Mouse (Mus musculus) CH12.LX (cell line): ENCODE measurements at regions not wholly inside any gene's neighbourhood (a gene's known extent, or its start where the extent isn't known, plus 50 kb on each side); places are given as distances from the start of the nearest gene placed in this dataset.

Source experiments
- DNase-seq: peaks from one replicate; pipeline ENCODE4 v3.0.0-alpha.2; 2013; ENCODE audit errors: extremely low read depth
- H3K27ac ChIP-seq: 2 replicates; pipeline ENCODE4 v1.5.1; 2012; ENCODE audit warnings: low read depth, mild to moderate bottlenecking, control low read depth, moderate library complexity; ENCODE audit not compliant: insufficient read depth
- H3K27me3 ChIP-seq: replicated peaks from 2 replicates; pipeline ENCODE3; 2012; ENCODE audit warnings: inconsistent platforms
- H3K36me3 ChIP-seq, 2 experiments: replicated peaks in 1 of 2; 2 replicates each; pipeline versions ENCODE3 to v1.6.1; 2012; ENCODE audit warnings: inconsistent platforms in 1 of 2, low read length in 1 of 2, mild to moderate bottlenecking in 1 of 2, mixed read lengths in 1 of 2, moderate library complexity in 1 of 2; ENCODE audit not compliant: control insufficient read depth in 1 of 2, insufficient read depth in 1 of 2
- H3K4me1 ChIP-seq, 2 experiments: 2 replicates each; pipeline ENCODE4 v1.6.1; 2012; ENCODE audit warnings: inconsistent platforms in 1 of 2, moderate library complexity in 1 of 2; ENCODE audit not compliant: insufficient read depth in 2 of 2, control insufficient read depth in 1 of 2
- H3K4me2 ChIP-seq: 2 replicates; pipeline ENCODE4 v1.6.1; 2012; ENCODE audit warnings: low read depth, mild to moderate bottlenecking, control low read depth; ENCODE audit not compliant: poor library complexity, insufficient read depth, severe bottlenecking
- H3K4me3 ChIP-seq, 3 experiments: fragments of 150-350 bp in 1 of 3; sonication (generic) in 1 of 3; replicated peaks in 1 of 3; 2 replicates each; pipeline versions ENCODE3 to v1.5.1; 2011 to 2012; ENCODE audit warnings: low read depth in 2 of 3, low read length in 2 of 3, mild to moderate bottlenecking in 2 of 3, moderate library complexity in 2 of 3, control low read depth in 1 of 3, improper control_type of control experiment in 1 of 3, inconsistent platforms in 1 of 3, mixed read lengths in 1 of 3; ENCODE audit not compliant: poor library complexity in 1 of 3
- H3K79me2 ChIP-seq: replicated peaks from 2 replicates; pipeline ENCODE4 v1.6.1; 2012; ENCODE audit warnings: mild to moderate bottlenecking, moderate library complexity; ENCODE audit not compliant: control insufficient read depth, poor library complexity, insufficient read depth, severe bottlenecking; ENCODE audit errors: extremely low read depth
- H3K9ac ChIP-seq: 2 replicates; pipeline ENCODE4 v1.6.1; 2012; ENCODE audit warnings: low read depth, mild to moderate bottlenecking, control low read depth, moderate library complexity; ENCODE audit not compliant: insufficient read depth
- H3K9me3 ChIP-seq: replicated peaks from 2 replicates; pipeline ENCODE3; 2012; ENCODE audit warnings: low read length, inconsistent platforms, mixed read lengths
- BHLHE40 ChIP-seq: IDR thresholded peaks from 2 replicates; pipeline ENCODE4 v1.6.1; 2011; ENCODE audit warnings: mild to moderate bottlenecking, low read depth, low read length, improper control_type of control experiment
- CHD1 ChIP-seq: IDR thresholded peaks from 2 replicates; pipeline ENCODE4 v1.6.1; 2012; ENCODE audit warnings: low read depth, low read length, improper control_type of control experiment, inconsistent platforms
- CHD2 ChIP-seq: IDR thresholded peaks from 2 replicates; pipeline ENCODE4 v1.6.1; 2011; ENCODE audit warnings: low read length, improper control_type of control experiment
- ELF1 ChIP-seq: IDR thresholded peaks from 2 replicates; pipeline ENCODE4 v1.6.1; 2014; ENCODE audit warnings: low read depth, mild to moderate bottlenecking, inconsistent platforms, low read length, improper control_type of control experiment
- EP300 ChIP-seq: IDR thresholded peaks from 2 replicates; pipeline ENCODE4 v1.6.1; 2011; ENCODE audit warnings: low read length, improper control_type of control experiment
- ETS1 ChIP-seq: conservative IDR thresholded peaks from 2 replicates; pipeline ENCODE4 v1.6.1; 2012; ENCODE audit warnings: low read depth, mild to moderate bottlenecking, inconsistent platforms, low read length, improper control_type of control experiment, moderate library complexity
- HCFC1 ChIP-seq: IDR thresholded peaks from 2 replicates; pipeline ENCODE4 v1.6.1; 2012; ENCODE audit warnings: low read depth, mild to moderate bottlenecking, inconsistent platforms, low read length, improper control_type of control experiment
- JUND ChIP-seq: conservative IDR thresholded peaks from 2 replicates; pipeline ENCODE4 v1.6.1; 2011; ENCODE audit warnings: low read depth, low read length, improper control_type of control experiment
- KAT2A ChIP-seq: IDR thresholded peaks from 2 replicates; pipeline ENCODE4 v1.6.1; 2012; ENCODE audit warnings: low read length, improper control_type of control experiment, inconsistent platforms; ENCODE audit not compliant: insufficient replicate concordance
- MAX ChIP-seq: IDR thresholded peaks from 2 replicates; pipeline ENCODE4 v1.6.1; 2011; ENCODE audit warnings: low read length, improper control_type of control experiment
- MAZ ChIP-seq: IDR thresholded peaks from 2 replicates; pipeline ENCODE4 v1.6.1; 2012; ENCODE audit warnings: low read depth, mild to moderate bottlenecking, inconsistent platforms, low read length, improper control_type of control experiment, moderate library complexity
- NELFE ChIP-seq: IDR thresholded peaks from 2 replicates; pipeline ENCODE4 v1.6.1; 2011; ENCODE audit warnings: low read depth, low read length, improper control_type of control experiment
- NRF1 ChIP-seq: IDR thresholded peaks from 2 replicates; pipeline ENCODE4 v1.6.1; 2014; ENCODE audit warnings: low read depth, mild to moderate bottlenecking, inconsistent platforms, low read length, improper control_type of control experiment, moderate library complexity
- SMC3 ChIP-seq: IDR thresholded peaks from 2 replicates; pipeline ENCODE4 v1.6.1; 2011; ENCODE audit warnings: low read depth, low read length, improper control_type of control experiment
- TCF12 ChIP-seq: IDR thresholded peaks from 2 replicates; pipeline ENCODE4 v1.6.1; 2014; ENCODE audit warnings: low read depth, mild to moderate bottlenecking, inconsistent platforms, low read length, improper control_type of control experiment
- ZMIZ1 ChIP-seq: IDR thresholded peaks from 2 replicates; pipeline ENCODE4 v1.6.1; 2012; ENCODE audit warnings: low read depth, mild to moderate bottlenecking, inconsistent platforms, low read length, improper control_type of control experiment
- ZNF384 ChIP-seq: IDR thresholded peaks from 2 replicates; pipeline ENCODE4 v1.6.1; 2012; ENCODE audit warnings: low read depth, low read length, improper control_type of control experiment, inconsistent platforms
- dilution Hi-C: fragments of 300-500 bp; cut with MboI; formaldehyde crosslinking; loops from 2 replicates; pipeline ENCODE4 v1.14.3; 2020; ENCODE audit warnings: low sequenced_read_pairs; ENCODE audit not compliant: extremely low pct_unique_long_range_greater_than_20kb, extremely low pct_ligation_motif_present
- in situ Hi-C: fragments of 300-500 bp; cut with MboI; formaldehyde crosslinking; loops from 3 replicates; pipeline ENCODE4 v1.14.3; 2019; ENCODE audit warnings: low sequenced_read_pairs, low pct_ligation_motif_present, low pct_unique_long_range_greater_than_20kb, mixed read lengths

GRCm38 (mm10) chr12:70586181-70586580 is 133.3 kb downstream of the Tmx1 start:
- TF ChIP-seq KAT2A (no peak), ZMIZ1 (no peak), BHLHE40 (no peak), ETS1 (no peak), MAX (no peak), NRF1 (no peak), ZNF384 (no peak)
- H3K4me2 ChIP-seq: no peak overlapping the region
- no peak overlapping the region for H3K9ac ChIP-seq
- H3K27me3 ChIP-seq: no peaks in the 10 kb centered on the region
- H3K79me2 ChIP-seq: no peaks in the 10 kb centered on the region
- H3K36me3 ChIP-seq: no peaks in the 10 kb centered on the region
- H3K27ac ChIP-seq: no peak overlapping the region
- no peak for DNase-seq
- in situ Hi-C loops (no loop called here), dilution Hi-C loops (no loop called here)
- H3K4me1 ChIP-seq: no peaks in the 10 kb centered on the region
- H3K9me3 ChIP-seq: peaks cover 5% of the 10 kb centered on the region
- no peak overlapping the region for H3K4me3 ChIP-seq

GRCm38 (mm10) chr12:70588234-70588633 is 135.3 kb downstream of the Tmx1 start:
- Histone ChIP-seq H3K27ac (no peak overlapping the region), H3K27me3 (no peaks in the 10 kb centered on the region), H3K9me3 (no peaks in the 10 kb centered on the region), H3K36me3 (no peaks in the 10 kb centered on the region), H3K4me3 (no peak overlapping the region), H3K4me2 (no peak overlapping the region), H3K4me1 (no peaks in the 10 kb centered on the region), H3K79me2 (no peaks in the 10 kb centered on the region), H3K9ac (no peak overlapping the region)
- dilution Hi-C loops: no loop called here
- no peak for DNase-seq
- in situ Hi-C loops: no loop called here
- TF ChIP-seq NELFE: no peak
- no peak for TF ChIP-seq TCF12
- TF ChIP-seq CHD2: no peak

- in situ Hi-C loops (no loop called here), dilution Hi-C loops (no loop called here)
- H3K9me3 ChIP-seq: no peaks in the 10 kb centered on the region
- no peak overlapping the region for H3K27ac ChIP-seq
- no peaks in the 10 kb centered on the region for H3K27me3 ChIP-seq
- H3K4me3 ChIP-seq: no peak overlapping the region
- H3K79me2 ChIP-seq: no peaks in the 10 kb centered on the region
- no peaks in the 10 kb centered on the region for H3K4me1 ChIP-seq
- no peak for TF ChIP-seq CHD1
- TF ChIP-seq KAT2A: no peak
- no peak for TF ChIP-seq SMC3
- no peak for TF ChIP-seq MAZ
- no peak for TF ChIP-seq EP300
- TF ChIP-seq NELFE: no peak
- no peak for TF ChIP-seq HCFC1
- TF ChIP-seq ELF1: no peak
- TF ChIP-seq JUND: no peak
- DNase-seq: no peak
- no peaks in the 10 kb centered on the region for H3K36me3 ChIP-seq
- H3K9ac ChIP-seq: no peak overlapping the region
- no peak overlapping the region for H3K4me2 ChIP-seq
These were observed 136.4 kb downstream of the Tmx1 start for GRCm38 (mm10) chr12:70589315-70589742.
